ENCODE assay signal across 8 mouse cellular contexts in the genomic region with DNA sequence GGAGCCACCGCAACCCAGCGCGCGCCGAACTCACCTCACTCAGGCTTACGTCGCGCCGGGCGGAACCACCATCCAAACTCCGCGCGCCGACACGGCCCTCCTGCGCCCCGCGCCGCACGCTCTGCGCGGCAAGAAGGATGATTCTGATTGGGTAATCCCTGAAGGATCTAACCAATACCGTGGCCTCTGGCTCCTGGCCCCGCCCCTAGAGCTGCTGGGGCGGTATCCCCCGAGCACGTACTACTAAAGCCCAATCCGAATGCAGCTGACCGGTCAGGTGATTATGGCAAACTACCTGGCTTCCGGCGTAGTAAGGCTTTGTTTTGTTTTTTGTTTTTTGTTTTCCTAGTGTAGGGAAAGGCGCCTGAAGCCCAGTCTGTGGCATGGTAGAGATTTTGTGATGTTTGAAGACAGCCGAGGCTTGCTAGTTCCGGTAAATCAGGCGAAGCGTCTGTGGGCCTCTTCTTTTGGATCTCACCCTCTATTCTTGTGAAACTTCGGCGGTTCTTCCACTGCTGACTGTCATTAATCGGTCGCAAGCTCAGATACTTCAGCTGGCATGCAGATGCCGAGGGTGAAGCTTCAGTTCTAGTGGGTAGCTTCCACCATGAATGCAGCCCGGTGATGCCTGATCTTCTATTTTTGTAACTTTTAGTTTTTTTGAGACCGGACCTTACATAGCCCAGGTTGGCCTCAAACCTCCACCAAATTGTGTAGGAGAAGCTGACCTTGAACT. TPM values are rescaled to one million over a fixed set of nuclear protein-coding genes. Genes with fewer than 3 reads are reported as not detected.
DNase-seq lines count a peak whose midpoint lies in the region; ATAC-seq lines count a peak whose summit lies in the region.

A gene (minus strand): TSS at position 111 of the 736 bp plus-strand sequence.

- peak within 1 kb of the TSS; percentile 87 for H3K9ac ChIP-seq in heart, embryonic 14.5 days (ENCODE audit: low read length)
- peak within 1 kb of the TSS; percentile 87 for H3K9ac ChIP-seq in liver, embryonic 13.5 days
- H3K9ac ChIP-seq in stomach, embryonic 16.5 days (ENCODE audit: low read length) = peak within 1 kb of the TSS; percentile 86

- H3K27me3 ChIP-seq in heart, embryonic 14.5 days (ENCODE audit: control insufficient read depth, insufficient read depth, low read length) = no peaks in the 10 kb centered on the region
- H3K27me3 ChIP-seq in liver, embryonic 13.5 days = no peaks in the 10 kb centered on the region
- H3K27me3 ChIP-seq in stomach, embryonic 16.5 days (ENCODE audit: control insufficient read depth, insufficient read depth, low read length) = no peaks in the 10 kb centered on the region

- peaks cover 6 to 10% of the 10 kb centered on the region in 2 experiments for H3K4me1 ChIP-seq in heart, embryonic 14.5 days (ENCODE audit: control insufficient read depth in 2 of 2, insufficient read depth in 2 of 2, low read length in 2 of 2)
- H3K4me1 ChIP-seq in liver, embryonic 13.5 days (replicated peaks) = peaks cover 71% of the 10 kb centered on the region
- peaks cover 9% of the 10 kb centered on the region for H3K4me1 ChIP-seq in stomach, embryonic 16.5 days (ENCODE audit: control insufficient read depth, insufficient read depth, low read length)

- peak within 1 kb of the TSS; percentile 73 to 79 for H3K4me3 ChIP-seq in heart, embryonic 14.5 days (ENCODE audit: control insufficient read depth in 1 of 2, insufficient read depth in 1 of 2, low read depth in 1 of 2, low read length in 2 of 2)
- H3K4me3 ChIP-seq in liver, embryonic 13.5 days (replicated peaks) = peak within 1 kb of the TSS; percentile 75
- peak within 1 kb of the TSS; percentile 81 for H3K4me3 ChIP-seq in stomach, embryonic 16.5 days (replicated peaks; ENCODE audit: low read length)

- peak within 1 kb of the TSS; percentile 96 for H3K4me2 ChIP-seq in heart, embryonic 14.5 days (ENCODE audit: low read length)
- H3K4me2 ChIP-seq in liver, embryonic 13.5 days = peak within 1 kb of the TSS; percentile 82
- H3K4me2 ChIP-seq in stomach, embryonic 16.5 days (ENCODE audit: low read depth, low read length) = peak within 1 kb of the TSS; percentile 86

- no peaks in the 10 kb centered on the region for H3K36me3 ChIP-seq in heart, embryonic 14.5 days (ENCODE audit: control insufficient read depth, insufficient read depth, low read length)
- H3K36me3 ChIP-seq in liver, embryonic 13.5 days = peaks cover 8% of the 10 kb centered on the region; the same call in 1 of the 2 replicates
- H3K36me3 ChIP-seq in stomach, embryonic 16.5 days (ENCODE audit: control insufficient read depth, insufficient read depth, low read length) = no peaks in the 10 kb centered on the region

- H3K9me3 ChIP-seq in heart, embryonic 14.5 days (ENCODE audit: control insufficient read depth, low read length) = no peaks in the 10 kb centered on the region
- no peaks in the 10 kb centered on the region for H3K9me3 ChIP-seq in liver, embryonic 13.5 days (replicated peaks)
- H3K9me3 ChIP-seq in stomach, embryonic 16.5 days (replicated peaks; ENCODE audit: control insufficient read depth, low read length) = no peaks in the 10 kb centered on the region

- 1% methylated on average over 43 of the region's 43 CpGs for WGBS in heart, embryonic 14.5 days
- WGBS in liver, embryonic 13.5 days (ENCODE audit: insufficient replicate concordance) = under 1% methylated on average over 43 of the region's 43 CpGs
- WGBS in stomach, embryonic 16.5 days = under 1% methylated on average over 43 of the region's 43 CpGs

- DNase-seq in c-Kit-negative CD71-positive TER-119-positive erythroid progenitor cells, embryonic 14.5 days (ENCODE audit: low read depth, low spot score) = peak; percentile 96
- DNase-seq in fibroblast of lung, adult 2 months (ENCODE audit: low read depth) = peak; percentile 96
- peak; percentile 98 for DNase-seq in kidney, postnatal 14 days
- DNase-seq in liver, embryonic 13.5 days = peak; percentile 98
- DNase-seq in neural tube, embryonic 10.5 days (ENCODE audit: extremely low spot score, low spot score) = peak; percentile 92

- ATAC-seq in CD4-positive, CD25-positive, alpha-beta regulatory T cell, adult 4 months = peak; percentile 97
- peak; percentile 100 for ATAC-seq in heart, embryonic 14.5 days (ENCODE audit: insufficient number of reproducible peaks, insufficient read depth, low FRiP score, low read depth)
- ATAC-seq in liver, embryonic 13.5 days (ENCODE audit: low read depth) = peak; percentile 96
- ATAC-seq in stomach, embryonic 16.5 days (ENCODE audit: insufficient read depth, low FRiP score) = peak; percentile 100

- H3K27ac ChIP-seq in heart, embryonic 14.5 days (replicated peaks in 1 of 2; ENCODE audit: control insufficient read depth in 1 of 2, insufficient read depth in 1 of 2, low read depth in 2 of 2, low read length in 2 of 2) = peak within 1 kb of the TSS; percentile 82 to 90
- peak within 1 kb of the TSS; percentile 95 for H3K27ac ChIP-seq in liver, embryonic 13.5 days
- peak within 1 kb of the TSS; percentile 71 for H3K27ac ChIP-seq in stomach, embryonic 16.5 days (ENCODE audit: low read length)

RNA-seq across cellular contexts. Expression of the gene that starts here (rescaled TPM):
- 1 to 10 TPM; 6.1 to 8.8 TPM for polyA plus RNA-seq in CD4-positive, CD25-positive, alpha-beta regulatory T cell, adult 4 months (2017; shearing (Covaris generic))
- polyA plus RNA-seq in heart, embryonic 14.5 days (2014; fragmentation: Nextera tagmentation; extraction: Ambion mirVana) = 16.3 and 16.5 TPM in 2 replicates
- 29.7 and 34.0 TPM in 2 replicates for polyA plus RNA-seq in liver, embryonic 13.5 days (2015; fragmentation: Nextera tagmentation; extraction: Ambion mirVana)
- 13.2 and 13.8 TPM in 2 replicates for polyA plus RNA-seq in stomach, embryonic 16.5 days (2015; fragmentation: Nextera tagmentation; extraction: Ambion mirVana)

Comparison
In these comparisons a context has a peak if more than half of its experiments do, and no peak if none do; other contexts are left out.
1. Peak in every context shown above with its lines: DNase-seq, ATAC-seq, H3K4me3 ChIP-seq and H3K27ac ChIP-seq.